In the genomic region with DNA sequence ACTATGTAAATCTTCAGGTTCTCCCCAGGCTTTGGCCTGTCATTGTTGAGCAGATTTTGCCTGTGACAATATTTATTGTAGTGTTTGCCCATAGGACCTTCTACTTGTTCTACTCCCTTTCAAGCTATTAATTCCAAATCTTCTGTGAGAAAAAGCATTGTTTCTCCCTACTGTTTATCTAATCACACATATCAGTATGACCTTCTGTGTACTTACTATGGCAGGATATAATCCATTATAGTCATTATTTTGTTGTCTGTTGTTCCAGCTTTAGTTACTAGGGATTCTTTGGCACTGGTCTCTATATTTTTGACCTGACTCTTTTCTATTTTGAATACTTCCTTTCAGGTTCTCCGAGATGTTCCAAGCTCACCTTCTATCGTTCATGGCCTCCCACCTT, we compare ENCODE assay signal across 35 mouse cellular contexts.
"Had no signal": no experiment of that assay in that cellular context is flagged by ENCODE, and none has a peak within 500 bp of the region (broad histone marks: within the 10 kb centered on the region; RNA-seq: fewer than 3 reads in every experiment).

No protein-coding gene starts in this region.

- H3K4me1 ChIP-seq: heart, embryonic 15.5 days; hindbrain, embryonic 10.5 days; hindbrain, embryonic 12.5 days; hindbrain, embryonic 13.5 days; hindbrain, embryonic 15.5 days had no signal

- H3K27ac ChIP-seq: heart, embryonic 10.5 days; heart, embryonic 13.5 days; heart, embryonic 15.5 days; hindbrain, embryonic 10.5 days; hindbrain, embryonic 12.5 days; hindbrain, embryonic 13.5 days; hindbrain, embryonic 14.5 days; hindbrain, embryonic 15.5 days; hindbrain, postnatal 0 days; intestine, embryonic 15.5 days; kidney, embryonic 15.5 days; kidney, postnatal 0 days; layer of hippocampus, adult 2 months had no signal

- H3K4me3 ChIP-seq: heart, embryonic 10.5 days; heart, embryonic 12.5 days; heart, embryonic 13.5 days; heart, embryonic 15.5 days; hindbrain, embryonic 10.5 days; hindbrain, embryonic 12.5 days; hindbrain, embryonic 13.5 days; hindbrain, embryonic 15.5 days; intestine, embryonic 15.5 days; kidney, embryonic 15.5 days; layer of hippocampus, adult 2 months had no signal

- H3K9ac ChIP-seq: heart, embryonic 12.5 days; heart, embryonic 13.5 days; heart, embryonic 15.5 days; hindbrain, embryonic 12.5 days; hindbrain, embryonic 13.5 days; hindbrain, embryonic 14.5 days; hindbrain, embryonic 15.5 days; intestine, embryonic 15.5 days; kidney, embryonic 15.5 days had no signal

- H3K4me2 ChIP-seq: heart, embryonic 11.5 days; heart, embryonic 12.5 days; heart, embryonic 13.5 days; heart, embryonic 15.5 days; hindbrain, embryonic 12.5 days; hindbrain, embryonic 13.5 days; hindbrain, embryonic 14.5 days; hindbrain, embryonic 15.5 days; intestine, embryonic 15.5 days; kidney, embryonic 15.5 days had no signal

- DNase-seq: heart, postnatal 10 days; heart, postnatal 14 days; heart, postnatal 36 days; heart, postnatal 4 days; kidney, adult 11 months; kidney, adult 18-20 months; kidney, adult 2 months; kidney, adult 8-10 months; kidney, adult 9 months; kidney, postnatal 10 days; kidney, postnatal 14 days; kidney, postnatal 25 days; kidney, postnatal 36 days; kidney, postnatal 4 days; layer of hippocampus, adult 9-11 months; layer of hippocampus, postnatal 36 days had no signal

- ATAC-seq: hindbrain, embryonic 16.5 days; hindbrain, postnatal 0 days; inflammation-experienced regulatory T-cells, adult 6 months; intestine, embryonic 15.5 days; intestine, embryonic 16.5 days; intestine, postnatal 0 days had no signal

- H3K36me3 ChIP-seq: heart, embryonic 10.5 days; heart, embryonic 12.5 days; heart, embryonic 13.5 days; heart, embryonic 15.5 days; hindbrain, embryonic 10.5 days; hindbrain, embryonic 12.5 days; hindbrain, embryonic 15.5 days; kidney, embryonic 15.5 days had no signal

- H3K9me3 ChIP-seq: heart, embryonic 10.5 days; heart, embryonic 12.5 days; heart, embryonic 13.5 days; heart, embryonic 15.5 days; hindbrain, embryonic 10.5 days; hindbrain, embryonic 12.5 days; hindbrain, embryonic 13.5 days; hindbrain, embryonic 15.5 days; intestine, embryonic 15.5 days; kidney, embryonic 15.5 days had no signal

- H3K27me3 ChIP-seq: heart, embryonic 12.5 days; heart, embryonic 13.5 days; heart, embryonic 15.5 days; hindbrain, embryonic 12.5 days; hindbrain, embryonic 13.5 days; hindbrain, embryonic 15.5 days; intestine, embryonic 15.5 days; kidney, embryonic 15.5 days had no signal
